In genomic region chr17:33810334-33811141, GRCm38 (mm10) we compare ENCODE assay signal across 8 mouse cellular contexts. TPM values are rescaled to one million over a fixed set of nuclear protein-coding genes. Genes with fewer than 3 reads are reported as not detected.
DNase-seq lines count a peak whose midpoint lies in the region; ATAC-seq lines count a peak whose summit lies in the region.

TSS of gene Kank3 (plus strand) at chr17:33810519.

- H3K27ac ChIP-seq in hindbrain, embryonic 15.5 days (replicated peaks): peak within 1 kb of the TSS; percentile 53

- H3K4me3 ChIP-seq in hindbrain, embryonic 15.5 days: peak within 1 kb of the TSS; percentile 51

- no peaks in the 10 kb centered on the region for H3K27me3 ChIP-seq in hindbrain, embryonic 15.5 days

- whole genome bisulfite sequencing in hindbrain, embryonic 15.5 days: 2% methylated on average over 36 of the region's 36 CpGs

- H3K9me3 ChIP-seq in hindbrain, embryonic 15.5 days: no peaks in the 10 kb centered on the region

- ATAC-seq in hindbrain, embryonic 15.5 days (ENCODE audit: low FRiP score, low read depth): peak; percentile 99

- peaks cover 12% of the 10 kb centered on the region for H3K4me1 ChIP-seq in hindbrain, embryonic 15.5 days (replicated peaks)

- peak within 1 kb of the TSS; percentile 51 for H3K9ac ChIP-seq in hindbrain, embryonic 15.5 days

- peak within 1 kb of the TSS; percentile 84 for H3K4me2 ChIP-seq in hindbrain, embryonic 15.5 days

- H3K36me3 ChIP-seq in hindbrain, embryonic 15.5 days: no peaks in the 10 kb centered on the region

- peak; percentile 85 for DNase-seq in T-cell, adult 2 months (ENCODE audit: low spot score)
- peak; percentile 84 to 89 for DNase-seq in cerebellum, postnatal 36 days
- DNase-seq in frontal cortex, postnatal 36 days (ENCODE audit: low spot score in 2 of 2): peak; percentile 91 to 95
- DNase-seq in left cerebral cortex, adult 11 months (ENCODE audit: low spot score): peak; percentile 84
- DNase-seq in lung, postnatal 4 days: peak; percentile 92 to 97
- peak; percentile 95 for DNase-seq in retina, postnatal 7 days (ENCODE audit: low read depth, low spot score)
- DNase-seq in urinary bladder, adult 2 months (ENCODE audit: low spot score): peak; percentile 72

RNA-seq across cellular contexts. Expression of gene Kank3, which starts in this region (rescaled TPM):
- polyA plus RNA-seq in hindbrain, embryonic 15.5 days (2015; fragmentation: Nextera tagmentation; extraction: Ambion mirVana): 50.4 and 57.1 TPM in 2 replicates
- polyA plus RNA-seq in urinary bladder, adult 2 months (2012; rRNA removed): 65.6 and 79.0 TPM in 2 replicates

Comparison
In these comparisons a context has a peak if more than half of its experiments do, and no peak if none do; other contexts are left out.
1. Peak in every context shown above with its lines: DNase-seq, ATAC-seq, H3K4me3 ChIP-seq and H3K27ac ChIP-seq.